Mouse (Mus musculus): ENCODE data around the gene Atp5h. TPM values are rescaled to one million over a fixed set of nuclear protein-coding genes. Genes with fewer than 3 reads are reported as not detected.

Gene Atp5h
- polyA plus RNA-seq, 1 experiment: 61.5 TPM

DNA sequence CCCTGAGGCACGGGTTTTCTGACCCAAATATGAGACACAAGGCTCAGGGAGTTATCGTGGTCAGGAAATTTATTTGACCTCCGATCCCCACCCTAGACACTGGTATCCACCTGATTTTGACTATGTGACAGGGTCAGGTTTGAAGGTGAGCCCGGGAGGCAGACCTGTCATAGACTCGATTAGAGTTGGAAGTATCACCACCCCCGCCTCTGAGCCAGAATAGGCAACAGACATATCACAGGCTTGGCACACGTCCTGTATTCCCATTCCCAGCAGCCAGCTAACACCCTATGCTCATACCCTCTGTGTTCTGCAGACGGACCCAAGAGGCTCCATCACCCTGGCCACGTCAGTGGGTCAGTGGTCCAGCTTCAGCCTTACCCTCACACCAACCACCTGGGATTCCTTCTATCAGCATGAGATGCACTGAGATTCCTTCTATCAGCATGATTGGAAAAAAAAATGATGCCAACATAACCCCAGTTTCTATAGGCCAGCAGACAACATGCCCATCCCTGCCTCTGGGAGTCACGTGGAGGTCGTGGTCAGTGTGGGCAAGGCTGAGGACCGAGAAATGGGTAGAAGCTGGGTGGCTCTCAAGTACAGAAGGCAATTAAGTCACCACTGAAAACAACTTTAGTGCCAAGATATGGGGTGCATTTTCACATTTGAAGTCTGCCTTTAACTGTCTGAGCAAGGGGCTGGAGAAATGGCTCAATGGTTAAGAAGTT is 44.9 kb downstream of the Atp5h start:
- WGBS: 57% methylated on average over 12 of the region's 12 CpGs
- TF ChIP-seq POLR2A (IDR thresholded peaks at IDR 0.05; ENCODE audit: low read depth, low read length) (no peak), CTCF (IDR thresholded peaks at IDR 0.05; ENCODE audit: extremely low read depth, insufficient read length, insufficient replicate concordance, low read depth, low read length) (no peak)
- H3K36me3 ChIP-seq (ENCODE audit: control insufficient read depth, insufficient read depth, low read length): no peaks in the 10 kb centered on the region
- H3K4me1 ChIP-seq (ENCODE audit: control insufficient read depth, insufficient read depth, insufficient read length, low read length): peaks cover 9% of the 10 kb centered on the region
- no peaks in the 10 kb centered on the region; the same call in 1 of the 2 replicates for H3K27me3 ChIP-seq (ENCODE audit: control insufficient read depth, insufficient read depth, low read length)
- H3K4me3 ChIP-seq (ENCODE audit: low read depth, low read length): no peak overlapping the region
- no peak overlapping the region for H3K27ac ChIP-seq (ENCODE audit: insufficient read depth, low read depth, low read length)

DNA sequence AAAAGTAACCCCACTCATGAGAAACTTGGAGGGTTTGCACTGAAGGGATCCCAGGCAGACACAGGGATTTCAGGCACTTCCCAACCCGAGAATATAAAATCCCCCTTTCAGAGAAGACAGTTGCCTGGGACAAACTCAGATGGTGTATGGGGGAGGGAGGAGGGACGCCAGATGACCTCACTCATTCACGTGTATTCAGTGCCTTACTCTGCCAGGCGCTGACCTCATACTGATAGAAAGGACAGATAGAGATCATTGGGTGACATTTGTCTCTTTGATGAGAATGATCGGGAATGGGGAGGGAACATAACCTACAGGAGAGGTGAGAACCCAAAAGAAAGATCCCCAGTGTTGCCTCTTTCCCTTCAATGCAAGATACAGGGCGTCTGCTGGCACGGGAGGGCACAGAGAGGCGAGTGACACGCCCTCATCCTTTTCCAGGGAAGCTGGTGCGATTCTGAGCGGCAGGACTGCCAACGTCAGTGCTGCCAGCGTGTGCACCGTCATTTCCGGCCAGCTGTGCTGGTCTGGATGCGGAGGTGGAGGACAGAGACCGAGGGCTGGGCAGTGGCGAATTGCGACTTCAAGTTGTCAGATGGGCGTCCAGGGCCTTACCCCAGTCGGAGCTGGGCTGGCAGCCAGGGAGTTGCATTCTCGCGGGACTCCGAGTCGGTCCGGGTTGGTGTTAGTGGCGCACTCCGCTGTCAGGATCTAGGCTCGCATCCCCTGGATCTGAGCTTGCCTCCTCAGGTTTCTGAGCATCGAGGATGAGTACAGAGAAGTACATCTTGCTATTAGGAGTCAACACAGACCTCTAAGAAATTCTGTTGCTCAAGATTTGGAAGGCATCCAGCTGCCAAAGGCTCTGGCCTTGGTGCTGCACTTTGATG is 45.7 kb downstream of the Atp5h start:
- peaks cover 9% of the 10 kb centered on the region for H3K4me1 ChIP-seq (ENCODE audit: control insufficient read depth, insufficient read depth, insufficient read length, low read length)
- TF ChIP-seq CTCF (IDR thresholded peaks at IDR 0.05; ENCODE audit: extremely low read depth, insufficient read length, insufficient replicate concordance, low read depth, low read length) (no peak), POLR2A (IDR thresholded peaks at IDR 0.05; ENCODE audit: low read depth, low read length) (0 out of 2 replicates have a peak, but pooled peaks have one; percentile 24)
- H3K27me3 ChIP-seq (ENCODE audit: control insufficient read depth, insufficient read depth, low read length): no peaks in the 10 kb centered on the region; the same call in 1 of the 2 replicates
- WGBS: 2% methylated on average over 30 of the region's 30 CpGs
- H3K36me3 ChIP-seq (ENCODE audit: control insufficient read depth, insufficient read depth, low read length): no peaks in the 10 kb centered on the region
- H3K27ac ChIP-seq (ENCODE audit: insufficient read depth, low read depth, low read length): no peak overlapping the region
- H3K4me3 ChIP-seq (ENCODE audit: low read depth, low read length): peak overlapping the region; percentile 63

DNA sequence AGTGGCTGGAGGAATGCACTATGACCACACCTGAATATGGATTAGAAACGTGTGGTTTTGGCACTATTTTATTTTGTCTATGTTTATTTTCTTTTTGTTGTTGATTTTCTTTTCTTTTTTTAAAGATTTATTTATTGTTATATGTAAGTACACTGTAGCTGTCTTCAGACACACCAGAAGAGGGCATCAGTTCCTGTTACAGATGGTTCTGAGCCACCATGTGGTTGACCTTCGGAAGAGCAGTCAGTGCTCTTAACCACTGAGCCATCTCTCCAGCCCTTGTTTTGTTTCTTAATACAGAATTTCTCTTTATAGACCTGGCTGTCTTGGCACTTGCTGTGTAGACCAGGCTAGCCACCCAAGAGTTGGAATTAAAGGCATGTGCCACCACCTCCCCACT is 47.0 kb downstream of the Atp5h start:
- TF ChIP-seq POLR2A (IDR thresholded peaks at IDR 0.05; ENCODE audit: low read depth, low read length): no peak
- no peak for TF ChIP-seq CTCF (IDR thresholded peaks at IDR 0.05; ENCODE audit: extremely low read depth, insufficient read length, insufficient replicate concordance, low read depth, low read length)
- 55% methylated on average over 2 of the region's 2 CpGs for WGBS

DNA sequence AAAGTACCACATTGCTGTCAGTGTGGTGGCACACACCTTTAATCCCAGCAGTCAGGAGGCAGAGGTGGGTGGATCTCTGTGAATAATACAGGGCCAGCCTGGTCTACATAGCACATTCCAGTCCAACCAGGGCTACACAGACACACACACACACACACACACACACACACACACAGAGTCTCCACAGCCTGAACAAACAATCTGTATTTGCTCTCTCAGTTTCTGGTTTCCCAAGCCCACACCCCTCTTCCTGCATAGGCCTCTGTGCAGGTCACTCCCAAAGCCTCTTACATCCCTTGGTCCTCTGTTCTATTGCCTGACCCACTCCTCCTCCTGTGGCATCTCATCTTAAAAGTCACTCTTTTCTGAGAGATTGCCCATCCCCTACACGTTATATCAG is 47.7 kb downstream of the Atp5h start:
- 71% methylated on average over 1 of the region's 1 CpGs for WGBS
- Histone ChIP-seq H3K27me3 (ENCODE audit: control insufficient read depth, insufficient read depth, low read length) (no peaks in the 10 kb centered on the region; the same call in 1 of the 2 replicates), H3K4me1 (ENCODE audit: control insufficient read depth, insufficient read depth, insufficient read length, low read length) (peaks cover 9% of the 10 kb centered on the region), H3K36me3 (ENCODE audit: control insufficient read depth, insufficient read depth, low read length) (no peaks in the 10 kb centered on the region), H3K27ac (ENCODE audit: insufficient read depth, low read depth, low read length) (no peak overlapping the region), H3K4me3 (ENCODE audit: low read depth, low read length) (no peak overlapping the region)
- no peak for TF ChIP-seq POLR2A (IDR thresholded peaks at IDR 0.05; ENCODE audit: low read depth, low read length)
- TF ChIP-seq CTCF (IDR thresholded peaks at IDR 0.05; ENCODE audit: extremely low read depth, insufficient read length, insufficient replicate concordance, low read depth, low read length): no peak

More for the DNA sequence above, 47.0 kb downstream of the Atp5h start:
- no peaks in the 10 kb centered on the region; the same call in 1 of the 2 replicates for H3K27me3 ChIP-seq (ENCODE audit: control insufficient read depth, insufficient read depth, low read length)
- no peak overlapping the region for H3K27ac ChIP-seq (ENCODE audit: insufficient read depth, low read depth, low read length)
- no peak overlapping the region for H3K4me3 ChIP-seq (ENCODE audit: low read depth, low read length)
- peaks cover 9% of the 10 kb centered on the region for H3K4me1 ChIP-seq (ENCODE audit: control insufficient read depth, insufficient read depth, insufficient read length, low read length)
- H3K36me3 ChIP-seq (ENCODE audit: control insufficient read depth, insufficient read depth, low read length): no peaks in the 10 kb centered on the region

DNA sequence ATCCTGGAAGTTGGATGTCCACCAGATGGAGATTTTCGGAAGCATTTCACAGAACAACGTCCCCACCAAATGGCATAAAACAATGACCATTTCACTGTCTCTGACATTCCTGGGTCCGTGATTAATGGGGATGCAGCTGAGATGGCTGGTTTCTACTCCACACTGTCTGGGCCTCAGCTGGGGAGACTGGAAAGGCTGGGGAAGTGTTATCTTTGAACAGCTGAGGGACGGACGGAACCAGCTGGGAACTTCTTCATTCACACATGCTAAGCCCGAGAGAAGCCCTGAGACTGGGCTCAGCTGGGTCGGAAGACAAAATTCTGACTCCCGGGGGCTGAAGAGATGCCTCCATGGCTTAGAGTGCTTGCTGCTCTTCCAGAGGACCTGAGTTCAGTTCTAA is 48.4 kb downstream of the Atp5h start:
- no peaks in the 10 kb centered on the region; the same call in 1 of the 2 replicates for H3K27me3 ChIP-seq (ENCODE audit: control insufficient read depth, insufficient read depth, low read length)
- H3K4me3 ChIP-seq (ENCODE audit: low read depth, low read length): no peak overlapping the region
- TF ChIP-seq CTCF (IDR thresholded peaks at IDR 0.05; ENCODE audit: extremely low read depth, insufficient read length, insufficient replicate concordance, low read depth, low read length) (no peak), POLR2A (IDR thresholded peaks at IDR 0.05; ENCODE audit: low read depth, low read length) (no peak)
- no peaks in the 10 kb centered on the region for H3K36me3 ChIP-seq (ENCODE audit: control insufficient read depth, insufficient read depth, low read length)
- H3K4me1 ChIP-seq (ENCODE audit: control insufficient read depth, insufficient read depth, insufficient read length, low read length): peaks cover 9% of the 10 kb centered on the region
- no peak overlapping the region for H3K27ac ChIP-seq (ENCODE audit: insufficient read depth, low read depth, low read length)
- WGBS: 80% methylated on average over 8 of the region's 8 CpGs

DNA sequence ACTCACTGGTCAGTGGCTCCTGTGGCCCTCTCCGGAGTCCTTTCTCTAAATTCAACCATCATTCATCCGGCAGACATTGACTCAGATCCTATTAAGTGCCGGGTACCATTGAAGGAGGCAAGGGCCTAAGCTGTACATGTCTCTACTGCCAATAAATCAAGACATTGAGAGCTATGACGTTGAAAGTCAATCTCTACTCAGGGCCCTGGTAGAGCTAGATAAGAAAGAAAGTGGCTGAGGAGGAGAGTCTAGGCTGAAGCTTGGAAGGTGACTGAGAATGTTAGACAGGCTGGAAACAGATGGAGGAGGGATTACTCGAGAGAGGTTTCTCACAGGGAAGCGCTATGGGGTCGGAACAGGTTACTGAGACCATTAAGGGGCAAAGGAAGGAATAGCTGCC is 49.4 kb downstream of the Atp5h start:
- WGBS: 82% methylated on average over 7 of the region's 7 CpGs
- no peaks in the 10 kb centered on the region for H3K27me3 ChIP-seq (ENCODE audit: control insufficient read depth, insufficient read depth, low read length)
- H3K27ac ChIP-seq (ENCODE audit: insufficient read depth, low read depth, low read length): no peak overlapping the region
- no peak for TF ChIP-seq POLR2A (IDR thresholded peaks at IDR 0.05; ENCODE audit: low read depth, low read length)
- TF ChIP-seq CTCF (IDR thresholded peaks at IDR 0.05; ENCODE audit: extremely low read depth, insufficient read length, insufficient replicate concordance, low read depth, low read length): no peak
- H3K36me3 ChIP-seq (ENCODE audit: control insufficient read depth, insufficient read depth, low read length): no peaks in the 10 kb centered on the region
- peaks cover 9% of the 10 kb centered on the region for H3K4me1 ChIP-seq (ENCODE audit: control insufficient read depth, insufficient read depth, insufficient read length, low read length)
- no peak overlapping the region for H3K4me3 ChIP-seq (ENCODE audit: low read depth, low read length)

All from small intestine, adult 2 months (tissue).